Mouse (Mus musculus) ES-Bruce4 (cell line): ENCODE data around the gene AC161166.1. TPM values are rescaled to one million over a fixed set of nuclear protein-coding genes. Genes with fewer than 3 reads are reported as not detected.

Source experiments
- H3K27ac ChIP-seq: 2 replicates; pipeline ENCODE4 v1.5.1; 2012; ENCODE audit warnings: low read length, inconsistent platforms; ENCODE audit not compliant: insufficient read depth
- H3K27me3 ChIP-seq: 2 replicates; pipeline ENCODE4 v1.6.1; 2012; ENCODE audit warnings: mild to moderate bottlenecking, low read length, inconsistent platforms; ENCODE audit not compliant: control insufficient read depth, poor library complexity, insufficient read depth, severe bottlenecking
- H3K36me3 ChIP-seq: 2 replicates; pipeline ENCODE4 v1.6.1; 2012; ENCODE audit warnings: inconsistent platforms, mild to moderate bottlenecking, low read length, moderate library complexity; ENCODE audit not compliant: control insufficient read depth, poor library complexity, insufficient read depth, severe bottlenecking
- H3K4me1 ChIP-seq: one replicate; pipeline ENCODE4 v1.8.1; 2011; ENCODE audit warnings: low read length; ENCODE audit not compliant: control insufficient read depth, insufficient read depth
- H3K4me3 ChIP-seq: 2 replicates; pipeline ENCODE4 v1.5.1; 2011; ENCODE audit warnings: low read depth, mild to moderate bottlenecking, low read length
- H3K9ac ChIP-seq: 2 replicates; pipeline ENCODE4 v1.6.1; 2012; ENCODE audit warnings: low read depth, mild to moderate bottlenecking, inconsistent platforms; ENCODE audit not compliant: poor library complexity, severe bottlenecking
- H3K9me3 ChIP-seq: replicated peaks from 2 replicates; pipeline ENCODE4 v1.6.1; 2012; ENCODE audit warnings: mild to moderate bottlenecking, low read length, inconsistent platforms; ENCODE audit not compliant: control insufficient read depth, poor library complexity, insufficient read depth, severe bottlenecking
- CTCF ChIP-seq: IDR thresholded peaks from one replicate; pipeline ENCODE4 v1.8.1; 2011; ENCODE audit warnings: low read depth, low read length
- EP300 ChIP-seq: IDR thresholded peaks from 2 replicates; pipeline ENCODE4 v1.6.1; 2011; ENCODE audit warnings: low read depth, low read length; ENCODE audit not compliant: insufficient read depth
- POLR2A ChIP-seq: IDR thresholded peaks from one replicate; pipeline ENCODE4 v1.8.1; 2011; ENCODE audit warnings: low read length; ENCODE audit not compliant: insufficient read depth
- polyA plus RNA-seq: library from polyadenylated mRNA; stranded (reverse); fragments of >200 nt; gene quantifications from 2 replicates; pipeline ENCODE4 v1.2.4, GENCODE M21; 2011; ENCODE audit warnings: low read depth; ENCODE audit not compliant: missing spikeins, insufficient read depth, insufficient read length

AC161166.1 gene
- not detected in 2 replicates for polyA plus RNA-seq

- Histone ChIP-seq H3K36me3 (no peaks in the 10 kb centered on the region), H3K4me3 (no peak within 1 kb of the TSS), H3K27me3 (no peaks in the 10 kb centered on the region), H3K9me3 (no peaks in the 10 kb centered on the region), H3K27ac (no peak within 1 kb of the TSS), H3K4me1 (peaks cover 5% of the 10 kb centered on the region), H3K9ac (no peak within 1 kb of the TSS)
- TF ChIP-seq CTCF, result no peak
- no peak for TF ChIP-seq EP300
- TF ChIP-seq POLR2A, result no peak
Observed at GRCm38 (mm10) chr7:24512355-24512754, at the start of gene AC161166.1. Gene AC161166.1, minus strand, starts transcription at chr7:24512455.

- Histone ChIP-seq H3K4me3 (no peak overlapping the region), H3K27ac (no peak overlapping the region), H3K9me3 (no peaks in the 10 kb centered on the region), H3K9ac (no peak overlapping the region), H3K4me1 (peaks cover 3% of the 10 kb centered on the region), H3K36me3 (peaks cover 8% of the 10 kb centered on the region), H3K27me3 (no peaks in the 10 kb centered on the region)
- TF ChIP-seq CTCF (no peak), EP300 (no peak), POLR2A (no peak)
Observed at GRCm38 (mm10) chr7:24561450-24561849, 49.2 kb upstream of the AC161166.1 start.

GRCm38 (mm10) chr7:24555786-24556185, 43.5 kb upstream of the AC161166.1 start:
- Histone ChIP-seq H3K9me3 (no peaks in the 10 kb centered on the region), H3K4me1 (no peaks in the 10 kb centered on the region), H3K27me3 (no peaks in the 10 kb centered on the region), H3K36me3 (peaks cover 14% of the 10 kb centered on the region), H3K9ac (no peak overlapping the region), H3K4me3 (no peak overlapping the region), H3K27ac (no peak overlapping the region)
- TF ChIP-seq EP300, result no peak

DNA sequence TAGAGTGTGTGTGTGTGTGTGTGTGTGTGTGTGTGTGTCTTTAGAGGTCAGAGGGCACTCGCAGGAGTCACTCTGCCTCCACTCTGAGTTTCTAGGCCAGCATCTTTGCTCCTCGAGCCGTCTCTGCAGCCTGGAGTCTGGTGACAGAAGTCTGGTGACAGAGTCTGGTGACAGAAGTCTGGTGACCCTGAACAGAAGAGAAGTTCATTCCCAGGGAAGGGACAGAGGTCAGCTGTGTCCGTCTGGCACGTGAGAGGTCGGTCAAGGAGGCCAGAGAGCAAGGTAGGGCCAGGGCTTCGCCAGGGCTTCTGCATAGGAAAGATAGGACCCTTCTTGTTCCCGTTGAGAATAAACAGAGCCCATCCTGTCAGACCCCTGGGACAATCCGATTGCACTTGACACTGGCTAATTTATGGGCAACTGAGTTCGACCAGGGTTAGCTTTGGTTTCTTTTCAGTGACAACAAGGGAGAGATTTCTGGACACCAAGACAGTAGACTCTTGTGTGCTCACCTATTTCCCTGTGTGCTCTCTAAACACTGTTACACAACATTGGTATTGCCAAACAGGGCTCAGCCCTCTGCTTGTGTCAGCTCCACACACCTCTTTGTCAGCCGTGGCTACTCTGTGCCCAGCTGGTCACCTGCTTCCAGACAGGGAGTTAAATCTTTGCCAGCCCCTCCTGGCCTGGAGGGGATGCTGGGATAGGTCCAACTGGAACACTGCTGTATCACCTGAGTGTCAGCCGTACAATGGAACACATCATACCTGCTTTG, 39.9 kb upstream of the AC161166.1 start:
- H3K27me3 ChIP-seq, result no peaks in the 10 kb centered on the region
- peaks cover 16% of the 10 kb centered on the region for H3K36me3 ChIP-seq
- TF ChIP-seq EP300 (no peak), CTCF (no peak), POLR2A (no peak)

DNA sequence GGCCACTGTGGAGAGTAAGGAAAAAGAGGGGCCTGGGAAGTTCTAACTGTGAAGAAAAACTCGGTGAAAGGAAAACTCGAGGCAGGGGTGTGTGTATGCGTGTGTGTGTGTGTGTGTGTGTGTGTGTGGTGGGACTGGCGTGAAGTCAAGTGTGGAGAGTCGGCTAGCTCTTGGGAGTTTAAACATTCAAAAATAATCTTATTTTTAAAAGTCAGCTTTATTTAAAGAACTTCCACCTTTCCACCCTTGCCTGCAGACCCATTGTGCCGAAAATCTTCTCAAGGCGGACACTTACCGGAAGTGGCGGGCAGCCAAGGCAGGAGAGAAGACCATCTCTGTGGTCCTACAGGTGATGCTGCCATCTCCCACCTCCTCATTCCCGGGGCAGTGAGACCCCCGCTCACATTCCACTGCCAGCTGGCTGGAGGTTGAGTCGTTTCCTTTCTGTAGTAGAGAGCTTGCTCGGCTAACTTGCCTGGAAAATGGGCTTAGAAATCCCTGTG, 35.3 kb upstream of the AC161166.1 start:
- Histone ChIP-seq H3K36me3 (peaks cover 13% of the 10 kb centered on the region), H3K9ac (peak overlapping the region; percentile 78), H3K9me3 (no peaks in the 10 kb centered on the region), H3K27ac (no peak overlapping the region), H3K4me3 (peak overlapping the region; percentile 92), H3K4me1 (no peaks in the 10 kb centered on the region), H3K27me3 (no peaks in the 10 kb centered on the region)
- TF ChIP-seq CTCF, result no peak

More for the DNA sequence above, 39.9 kb upstream of the AC161166.1 start:
- Histone ChIP-seq H3K4me3 (no peak overlapping the region), H3K27ac (no peak overlapping the region), H3K9ac (no peak overlapping the region), H3K9me3 (no peaks in the 10 kb centered on the region), H3K4me1 (no peaks in the 10 kb centered on the region)

DNA sequence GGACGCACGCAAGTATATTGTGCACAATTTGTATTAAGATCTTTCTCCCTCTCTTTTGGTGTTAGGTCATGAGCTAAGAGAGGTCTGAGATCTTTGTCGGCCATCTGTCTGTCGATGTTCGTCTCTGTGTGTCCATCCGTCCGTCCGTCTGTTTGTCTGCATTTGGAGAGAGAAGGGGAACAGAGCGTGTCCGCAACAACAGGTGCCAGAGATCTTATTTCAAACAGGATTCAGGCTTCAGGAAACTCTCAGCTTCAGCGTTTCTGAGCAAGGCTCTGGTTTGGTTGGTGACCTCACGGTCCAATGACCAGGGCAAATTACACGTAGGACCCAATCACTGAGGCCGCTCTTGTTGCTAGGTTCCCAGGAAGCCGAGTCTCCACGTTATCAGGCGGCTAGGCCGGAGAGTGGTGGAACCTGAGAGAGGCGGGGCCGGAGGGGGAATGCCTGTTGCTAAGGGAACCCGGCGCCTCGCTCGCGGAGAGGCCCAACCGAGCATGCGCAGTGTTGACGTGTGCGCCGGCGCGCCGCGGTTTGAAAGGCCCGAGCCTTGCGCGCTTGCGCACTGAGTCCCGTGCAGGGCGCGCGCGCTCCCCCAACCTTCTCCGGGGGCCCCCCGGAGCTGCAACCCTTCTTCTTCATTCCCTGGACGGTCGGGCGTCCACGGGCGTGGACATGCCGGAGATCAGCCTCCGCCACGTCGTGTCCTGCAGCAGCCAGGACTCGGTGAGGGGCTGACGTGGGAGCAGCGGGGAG, 34.6 kb upstream of the AC161166.1 start:
- no peaks in the 10 kb centered on the region for H3K9me3 ChIP-seq
- H3K27ac ChIP-seq, result peak overlapping the region; percentile 85
- no peaks in the 10 kb centered on the region for H3K27me3 ChIP-seq
- peaks cover 5% of the 10 kb centered on the region for H3K36me3 ChIP-seq
- H3K4me3 ChIP-seq, result peak overlapping the region; percentile 92
- no peaks in the 10 kb centered on the region for H3K4me1 ChIP-seq
- TF ChIP-seq CTCF (no peak), EP300 (no peak), POLR2A (peak; percentile 40)
- peak overlapping the region; percentile 78 for H3K9ac ChIP-seq
